ENCODE assay signal across 8 mouse cellular contexts in the genomic region with DNA sequence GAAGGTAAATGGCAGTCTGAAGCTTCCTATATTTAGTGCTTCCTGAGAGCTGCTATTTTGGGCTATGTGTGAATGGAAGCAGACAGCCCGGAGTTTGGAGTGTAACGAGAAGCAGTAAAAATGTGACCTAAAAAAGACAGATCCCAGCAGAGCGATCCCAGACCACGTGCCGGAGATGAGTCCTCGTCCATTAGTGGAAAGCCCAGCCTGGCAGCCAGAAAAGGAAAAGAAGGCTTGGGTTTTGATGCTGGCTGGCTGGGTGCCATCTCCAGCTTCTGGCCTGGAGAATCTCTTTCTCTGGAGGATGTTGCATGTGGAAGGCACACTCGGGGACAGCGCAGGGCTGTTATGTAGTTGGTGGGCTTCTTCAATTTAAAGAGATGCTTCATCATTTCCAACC. TPM values are rescaled to one million over a fixed set of nuclear protein-coding genes. Genes with fewer than 3 reads are reported as not detected.
DNase-seq lines count a peak whose midpoint lies in the region; ATAC-seq lines count a peak whose summit lies in the region.

No protein-coding gene starts in this region.

- no peaks in the 10 kb centered on the region for H3K9me3 ChIP-seq in forebrain, embryonic 16.5 days (ENCODE audit: control insufficient read depth, low read length)
- no peaks in the 10 kb centered on the region for H3K9me3 ChIP-seq in forebrain, embryonic 10.5 days
- no peaks in the 10 kb centered on the region for H3K9me3 ChIP-seq in intestine, embryonic 16.5 days (ENCODE audit: control insufficient read depth, low read length)
- H3K9me3 ChIP-seq in kidney, embryonic 14.5 days (ENCODE audit: control insufficient read depth, low read length) = no peaks in the 10 kb centered on the region

- H3K27me3 ChIP-seq in forebrain, embryonic 16.5 days (replicated peaks; ENCODE audit: control insufficient read depth, insufficient read depth, low read length) = no peaks in the 10 kb centered on the region
- H3K27me3 ChIP-seq in forebrain, embryonic 10.5 days (ENCODE audit: poor library complexity, severe bottlenecking) = no peaks in the 10 kb centered on the region
- H3K27me3 ChIP-seq in intestine, embryonic 16.5 days (replicated peaks; ENCODE audit: control insufficient read depth, insufficient read depth, low read length) = no peaks in the 10 kb centered on the region
- H3K27me3 ChIP-seq in kidney, embryonic 14.5 days (ENCODE audit: control insufficient read depth, insufficient read depth, low read length) = no peaks in the 10 kb centered on the region

- H3K4me1 ChIP-seq in forebrain, embryonic 16.5 days (replicated peaks; ENCODE audit: control insufficient read depth, insufficient read depth, low read length) = peaks cover 8% of the 10 kb centered on the region
- H3K4me1 ChIP-seq in forebrain, embryonic 10.5 days = no peaks in the 10 kb centered on the region
- no peaks in the 10 kb centered on the region for H3K4me1 ChIP-seq in intestine, embryonic 16.5 days (ENCODE audit: control insufficient read depth, insufficient read depth, low read length)
- no peaks in the 10 kb centered on the region for H3K4me1 ChIP-seq in kidney, embryonic 14.5 days (ENCODE audit: control insufficient read depth, insufficient read depth, low read length)

- no peaks in the 10 kb centered on the region for H3K36me3 ChIP-seq in forebrain, embryonic 16.5 days (ENCODE audit: control insufficient read depth, insufficient read depth)
- no peaks in the 10 kb centered on the region for H3K36me3 ChIP-seq in forebrain, embryonic 10.5 days (replicated peaks)
- no peaks in the 10 kb centered on the region for H3K36me3 ChIP-seq in intestine, embryonic 16.5 days (ENCODE audit: control insufficient read depth, insufficient read depth, low read length)
- no peaks in the 10 kb centered on the region for H3K36me3 ChIP-seq in kidney, embryonic 14.5 days (ENCODE audit: control insufficient read depth, insufficient read depth, low read length)

- H3K9ac ChIP-seq in forebrain, embryonic 16.5 days (replicated peaks; ENCODE audit: low read depth, low read length) = no peak overlapping the region
- no peak overlapping the region for H3K9ac ChIP-seq in intestine, embryonic 16.5 days (ENCODE audit: low read depth, low read length)
- H3K9ac ChIP-seq in kidney, embryonic 14.5 days (ENCODE audit: low read depth, low read length) = no peak overlapping the region

- H3K27ac ChIP-seq in forebrain, embryonic 16.5 days (ENCODE audit: low read length) = no peak overlapping the region; the same call in 1 of the 2 replicates
- no peak overlapping the region for H3K27ac ChIP-seq in forebrain, embryonic 10.5 days
- peak overlapping the region; percentile 45 for H3K27ac ChIP-seq in intestine, embryonic 16.5 days (ENCODE audit: low read length)
- no peak overlapping the region for H3K27ac ChIP-seq in kidney, embryonic 14.5 days (ENCODE audit: low read depth, low read length)

- WGBS in forebrain, embryonic 16.5 days = 39% methylated on average over 8 of the region's 8 CpGs
- 88% methylated on average over 8 of the region's 8 CpGs for WGBS in forebrain, embryonic 10.5 days
- WGBS in intestine, embryonic 16.5 days = 41% methylated on average over 8 of the region's 8 CpGs
- WGBS in kidney, embryonic 14.5 days = 45% methylated on average over 8 of the region's 8 CpGs

- peak; percentile 66 for ATAC-seq in forebrain, embryonic 16.5 days
- ATAC-seq in intestine, embryonic 16.5 days = peak; percentile 69
- ATAC-seq in CD4-positive, CD25-positive, alpha-beta regulatory T cell, adult 4 months = no peak
- no peak for ATAC-seq in kidney, embryonic 14.5 days (ENCODE audit: low FRiP score, low TSS enrichment)

- H3K4me2 ChIP-seq in forebrain, embryonic 16.5 days (ENCODE audit: low read length) = peak overlapping the region; percentile 7; the same call in 1 of the 2 replicates
- H3K4me2 ChIP-seq in intestine, embryonic 16.5 days (ENCODE audit: low read depth, low read length) = no peak overlapping the region
- H3K4me2 ChIP-seq in kidney, embryonic 14.5 days (replicated peaks; ENCODE audit: low read depth, low read length) = no peak overlapping the region

- H3K4me3 ChIP-seq in forebrain, embryonic 16.5 days (replicated peaks; ENCODE audit: low read length) = no peak overlapping the region
- no peak overlapping the region for H3K4me3 ChIP-seq in forebrain, embryonic 10.5 days
- H3K4me3 ChIP-seq in intestine, embryonic 16.5 days (ENCODE audit: low read length) = no peak overlapping the region
- no peak overlapping the region for H3K4me3 ChIP-seq in kidney, embryonic 14.5 days (ENCODE audit: low read length)

- no peak for DNase-seq in forebrain, embryonic 10.5 days (ENCODE audit: extremely low spot score, low spot score)
- peak; percentile 39 to 73 for DNase-seq in urinary bladder, postnatal 4 days (ENCODE audit: low spot score in 2 of 2)
- DNase-seq in urinary bladder, adult 18-20 months (ENCODE audit: low spot score in 2 of 2) = no peak
- DNase-seq in lung, postnatal 4 days = peak; percentile 44 to 72

RNA-seq across cellular contexts. Expression of a gene that starts 29.4 kb away (rescaled TPM):
- 3.7 and 4.3 TPM in 2 replicates for polyA plus RNA-seq in forebrain, embryonic 16.5 days (2015; fragmentation: Nextera tagmentation; extraction: Ambion mirVana)
- 0.02 and 0.05 TPM in 2 replicates for polyA plus RNA-seq in forebrain, embryonic 10.5 days (2016; fragmentation: Nextera tagmentation; extraction: Ambion mirVana)
- 0.46 and 0.47 TPM in 2 replicates for polyA plus RNA-seq in intestine, embryonic 16.5 days (2015; fragmentation: Nextera tagmentation; extraction: Ambion mirVana)
- not detected for polyA plus RNA-seq in CD4-positive, CD25-positive, alpha-beta regulatory T cell, adult 4 months (2017; shearing (Covaris generic))
- 0.18 and 0.23 TPM in 2 replicates for polyA plus RNA-seq in kidney, embryonic 14.5 days (2014; fragmentation: Nextera tagmentation; extraction: Ambion mirVana)

Comparison
In these comparisons a context has a peak if more than half of its experiments do, and no peak if none do; other contexts are left out.
1. DNase-seq: peak in urinary bladder, postnatal 4 days (2 of 2) and lung, postnatal 4 days (2 of 2); none in forebrain, embryonic 10.5 days (single experiment) and urinary bladder, adult 18-20 months (0 of 2).
2. ATAC-seq: peak in forebrain, embryonic 16.5 days (single experiment) and intestine, embryonic 16.5 days (single experiment); none in CD4-positive, CD25-positive, alpha-beta regulatory T cell, adult 4 months (single experiment) and kidney, embryonic 14.5 days (single experiment).